Mouse (Mus musculus) right cerebral cortex, postnatal 4 days (tissue): ENCODE data around the gene 4930404N11Rik.

Experiments used
- DNase-seq: peaks from one replicate; pipeline ENCODE4 v3.0.0-alpha.2; 2022

4930404N11Rik gene

GRCm38 (mm10) chr10:81354738-81355477 lies 10.7 kb downstream of the 4930404N11Rik start:
- DNase-seq = no peak

- no peak for DNase-seq
These were observed 13.8 kb downstream of the 4930404N11Rik start for GRCm38 (mm10) chr10:81351678-81352291.

- DNase-seq = peak; percentile 99
These were observed 15.1 kb downstream of the 4930404N11Rik start, which contains the start of gene Hmg20b for GRCm38 (mm10) chr10:81350351-81351063. Gene Hmg20b (minus strand): TSS chr10:81350480.

GRCm38 (mm10) chr10:81349961-81350350 lies 15.7 kb downstream of the 4930404N11Rik start:
- no peak for DNase-seq

- no peak for DNase-seq
These were observed 16.5 kb downstream of the 4930404N11Rik start for GRCm38 (mm10) chr10:81349146-81349545.

GRCm38 (mm10) chr10:81346453-81347067 lies 19.1 kb downstream of the 4930404N11Rik start:
- DNase-seq = peak; percentile 69

GRCm38 (mm10) chr10:81345162-81345534 lies 20.5 kb downstream of the 4930404N11Rik start:
- no peak for DNase-seq

- DNase-seq = no peak
These were observed 21.0 kb downstream of the 4930404N11Rik start for GRCm38 (mm10) chr10:81344421-81345161.

GRCm38 (mm10) chr10:81342686-81343505 lies 22.7 kb downstream of the 4930404N11Rik start, which contains the start of gene Gipc3:
Gene Gipc3 (minus strand): TSS chr10:81343266.
- no peak for DNase-seq

GRCm38 (mm10) chr10:81341333-81341949 lies 24.2 kb downstream of the 4930404N11Rik start:
- DNase-seq = peak; percentile 70

GRCm38 (mm10) chr10:81340551-81341332 lies 24.9 kb downstream of the 4930404N11Rik start:
- DNase-seq = no peak

GRCm38 (mm10) chr10:81336558-81336957 lies 29.1 kb downstream of the 4930404N11Rik start:
- no peak for DNase-seq

GRCm38 (mm10) chr10:81335393-81336340 lies 29.9 kb downstream of the 4930404N11Rik start:
- no peak for DNase-seq

GRCm38 (mm10) chr10:81334324-81334723 lies 31.3 kb downstream of the 4930404N11Rik start:
- no peak for DNase-seq

- no peak for DNase-seq
These were observed 33.3 kb downstream of the 4930404N11Rik start for GRCm38 (mm10) chr10:81332277-81332676.

GRCm38 (mm10) chr10:81330007-81330406 lies 35.6 kb downstream of the 4930404N11Rik start:
- DNase-seq = no peak

- no peak for DNase-seq
These were observed 36.2 kb downstream of the 4930404N11Rik start for GRCm38 (mm10) chr10:81329194-81329975.

GRCm38 (mm10) chr10:81328386-81328785 lies 37.2 kb downstream of the 4930404N11Rik start, which contains the start of gene Tbxa2r:
Gene Tbxa2r (plus strand): TSS chr10:81328731.
- no peak for DNase-seq
